Mouse (Mus musculus): Measurements from ENCODE around the gene Mbd4. TPM values are rescaled to one million over a fixed set of nuclear protein-coding genes. Genes with fewer than 3 reads are reported as not detected.
A peak's percentile ranks its signal among the peaks of the same experiment; 100 is the strongest.
"Not testable (repeated sequence)": the region's sequence is repeated elsewhere in the genome, so short reads cannot be mapped to it uniquely, and the experiment has no call there.

Mbd4 gene
- polyA plus RNA-seq, 1 experiment from 2014 or later: 12.5 TPM

DNA sequence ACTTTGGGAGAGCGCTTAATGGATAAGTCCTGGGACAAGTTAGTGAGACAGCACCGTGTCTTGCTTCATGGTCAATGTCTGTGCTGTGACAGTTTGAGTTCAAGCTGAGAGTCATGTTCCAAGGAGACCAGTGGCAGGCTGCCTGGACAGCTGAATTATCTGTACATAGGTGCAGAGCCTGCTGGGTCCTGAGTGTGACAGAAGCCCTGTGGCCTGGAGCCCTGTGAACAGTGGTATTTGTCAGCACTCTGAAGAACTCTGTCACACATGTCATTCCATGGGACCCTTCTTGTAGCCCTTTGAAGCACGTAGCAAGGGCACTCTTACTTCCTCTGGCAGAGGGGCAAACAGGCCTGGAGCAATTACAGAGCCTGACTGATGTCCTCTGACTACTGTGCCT is 18.1 kb upstream of the Mbd4 start:
- not testable (repeated sequence) for H3K36me3 ChIP-seq (ENCODE audit: control insufficient read depth, insufficient read depth); H3K4me3 ChIP-seq (ENCODE audit: low read length); H3K4me2 ChIP-seq (ENCODE audit: low read depth, low read length); H3K9ac ChIP-seq (ENCODE audit: low read length); H3K27me3 ChIP-seq (ENCODE audit: control insufficient read depth, insufficient read depth, low read length); H3K4me1 ChIP-seq (ENCODE audit: control insufficient read depth, insufficient read depth, low read length); H3K9me3 ChIP-seq (replicated peaks; ENCODE audit: control insufficient read depth, low read length); H3K27ac ChIP-seq (ENCODE audit: low read length)
- peak; percentile 77 for ATAC-seq (replicated peaks; ENCODE audit: extremely low read depth, insufficient read depth, low FRiP score)
- WGBS: no CpG with 5 or more reads among the region's 3 CpGs

DNA sequence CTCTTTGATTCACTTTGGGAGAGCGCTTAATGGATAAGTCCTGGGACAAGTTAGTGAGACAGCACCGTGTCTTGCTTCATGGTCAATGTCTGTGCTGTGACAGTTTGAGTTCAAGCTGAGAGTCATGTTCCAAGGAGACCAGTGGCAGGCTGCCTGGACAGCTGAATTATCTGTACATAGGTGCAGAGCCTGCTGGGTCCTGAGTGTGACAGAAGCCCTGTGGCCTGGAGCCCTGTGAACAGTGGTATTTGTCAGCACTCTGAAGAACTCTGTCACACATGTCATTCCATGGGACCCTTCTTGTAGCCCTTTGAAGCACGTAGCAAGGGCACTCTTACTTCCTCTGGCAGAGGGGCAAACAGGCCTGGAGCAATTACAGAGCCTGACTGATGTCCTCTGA is 14.0 kb upstream of the Mbd4 start:
- H3K9me3 ChIP-seq (replicated peaks; ENCODE audit: control insufficient read depth, low read length); H3K27ac ChIP-seq (ENCODE audit: low read length); H3K27me3 ChIP-seq (ENCODE audit: control insufficient read depth, insufficient read depth, low read length); H3K4me2 ChIP-seq (ENCODE audit: low read depth, low read length); H3K36me3 ChIP-seq (ENCODE audit: control insufficient read depth, insufficient read depth); H3K4me3 ChIP-seq (ENCODE audit: low read length); H3K9ac ChIP-seq (ENCODE audit: low read length): not testable (repeated sequence)
- no CpG with 5 or more reads among the region's 3 CpGs for WGBS
- peaks cover 15% of the 10 kb centered on the region for H3K4me1 ChIP-seq (ENCODE audit: control insufficient read depth, insufficient read depth, low read length)
- peak; percentile 62 for ATAC-seq (replicated peaks; ENCODE audit: extremely low read depth, insufficient read depth, low FRiP score)

GRCm38 (mm10) chr6:115865246-115865645 is 12.1 kb upstream of the Mbd4 start:
- Histone ChIP-seq H3K36me3 (ENCODE audit: control insufficient read depth, insufficient read depth) (no peaks in the 10 kb centered on the region), H3K4me2 (ENCODE audit: low read depth, low read length) (no peak overlapping the region), H3K9ac (ENCODE audit: low read length) (no peak overlapping the region), H3K4me3 (ENCODE audit: low read length) (no peak overlapping the region), H3K4me1 (ENCODE audit: control insufficient read depth, insufficient read depth, low read length) (peaks cover 16% of the 10 kb centered on the region), H3K27ac (ENCODE audit: low read length) (no peak overlapping the region), H3K27me3 (ENCODE audit: control insufficient read depth, insufficient read depth, low read length) (no peaks in the 10 kb centered on the region), H3K9me3 (replicated peaks; ENCODE audit: control insufficient read depth, low read length) (no peaks in the 10 kb centered on the region)
- no peak for ATAC-seq (replicated peaks; ENCODE audit: extremely low read depth, insufficient read depth, low FRiP score)
- 94% methylated on average over 4 of the region's 4 CpGs for WGBS

DNA sequence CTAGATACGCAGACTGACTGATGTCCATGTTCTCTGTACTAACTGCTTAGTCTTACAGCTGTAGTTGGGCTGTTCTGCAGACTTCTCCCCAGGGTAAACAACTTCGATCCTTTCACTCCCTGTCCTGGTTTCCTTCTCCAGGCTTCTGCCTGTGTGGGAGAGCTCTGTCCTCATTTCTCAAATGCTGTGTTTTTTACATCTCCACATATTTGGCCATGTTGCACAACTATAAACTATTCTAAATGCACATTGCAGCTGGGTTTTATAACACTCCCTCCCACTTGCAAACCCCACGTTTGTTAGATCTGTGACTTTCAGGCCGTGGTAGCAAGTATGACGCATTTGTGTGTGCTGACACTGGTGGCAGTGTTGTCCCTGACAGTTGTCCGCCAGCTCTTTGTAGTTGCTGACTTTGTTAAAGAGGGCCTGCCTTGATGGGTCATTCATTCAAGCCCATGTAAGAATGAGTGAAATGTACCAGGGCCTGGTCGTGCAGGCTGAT is 10.2 kb upstream of the Mbd4 start:
- no peak for ATAC-seq (replicated peaks; ENCODE audit: extremely low read depth, insufficient read depth, low FRiP score)
- peak overlapping the region; percentile 55 for H3K27ac ChIP-seq (ENCODE audit: low read length)
- H3K9ac ChIP-seq (ENCODE audit: low read length): no peak overlapping the region
- H3K4me3 ChIP-seq (ENCODE audit: low read length): no peak overlapping the region
- H3K4me1 ChIP-seq (ENCODE audit: control insufficient read depth, insufficient read depth, low read length): peaks cover 19% of the 10 kb centered on the region
- no peaks in the 10 kb centered on the region for H3K36me3 ChIP-seq (ENCODE audit: control insufficient read depth, insufficient read depth)
- no peak overlapping the region for H3K4me2 ChIP-seq (ENCODE audit: low read depth, low read length)
- H3K27me3 ChIP-seq (ENCODE audit: control insufficient read depth, insufficient read depth, low read length): no peaks in the 10 kb centered on the region
- 50% methylated on average over 7 of the region's 7 CpGs for WGBS
- H3K9me3 ChIP-seq (replicated peaks; ENCODE audit: control insufficient read depth, low read length): no peaks in the 10 kb centered on the region

DNA sequence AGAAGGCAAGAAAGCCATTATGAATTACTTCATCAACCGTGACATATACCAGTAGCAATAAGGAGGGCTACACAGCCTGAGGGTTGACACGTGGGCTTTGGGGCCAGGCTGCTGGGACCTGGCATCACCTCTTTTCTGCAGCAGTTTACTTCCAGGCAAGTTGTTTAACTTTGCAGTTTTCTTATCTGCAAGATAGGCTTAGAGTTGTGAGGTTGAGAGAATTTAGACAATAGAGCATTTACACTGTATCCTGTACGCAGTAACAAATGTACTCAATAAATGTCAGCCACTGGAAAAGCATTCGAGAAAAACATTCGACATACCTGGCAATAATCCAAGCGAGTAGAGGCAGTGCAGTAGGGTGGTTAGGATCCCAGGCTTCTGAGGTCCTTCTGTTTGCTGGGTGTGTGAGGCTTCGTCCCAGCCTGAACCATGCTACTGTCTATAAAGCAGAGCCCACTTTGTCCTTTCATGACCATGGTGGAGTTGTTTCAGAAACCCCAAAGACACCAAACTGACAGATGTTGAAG is 6.9 kb upstream of the Mbd4 start:
- Histone ChIP-seq H3K27me3 (ENCODE audit: control insufficient read depth, insufficient read depth, low read length) (no peaks in the 10 kb centered on the region), H3K27ac (ENCODE audit: low read length) (no peak overlapping the region), H3K4me3 (ENCODE audit: low read length) (no peak overlapping the region), H3K4me1 (ENCODE audit: control insufficient read depth, insufficient read depth, low read length) (peaks cover 34% of the 10 kb centered on the region), H3K4me2 (ENCODE audit: low read depth, low read length) (no peak overlapping the region), H3K36me3 (ENCODE audit: control insufficient read depth, insufficient read depth) (no peaks in the 10 kb centered on the region), H3K9ac (ENCODE audit: low read length) (no peak overlapping the region), H3K9me3 (replicated peaks; ENCODE audit: control insufficient read depth, low read length) (no peaks in the 10 kb centered on the region)
- WGBS: 48% methylated on average over 7 of the region's 7 CpGs
- no peak for ATAC-seq (replicated peaks; ENCODE audit: extremely low read depth, insufficient read depth, low FRiP score)

GRCm38 (mm10) chr6:115859258-115859657 is 6.1 kb upstream of the Mbd4 start:
- Histone ChIP-seq H3K9ac (ENCODE audit: low read length) (no peak overlapping the region), H3K27ac (ENCODE audit: low read length) (peak overlapping the region; percentile 7; the same call in 1 of the 2 replicates), H3K4me2 (ENCODE audit: low read depth, low read length) (no peak overlapping the region), H3K4me3 (ENCODE audit: low read length) (no peak overlapping the region), H3K36me3 (ENCODE audit: control insufficient read depth, insufficient read depth) (no peaks in the 10 kb centered on the region), H3K4me1 (ENCODE audit: control insufficient read depth, insufficient read depth, low read length) (peaks cover 33% of the 10 kb centered on the region), H3K27me3 (ENCODE audit: control insufficient read depth, insufficient read depth, low read length) (no peaks in the 10 kb centered on the region), H3K9me3 (replicated peaks; ENCODE audit: control insufficient read depth, low read length) (no peaks in the 10 kb centered on the region)
- 59% methylated on average over 4 of the region's 4 CpGs for WGBS
- ATAC-seq (replicated peaks; ENCODE audit: extremely low read depth, insufficient read depth, low FRiP score): no peak

DNA sequence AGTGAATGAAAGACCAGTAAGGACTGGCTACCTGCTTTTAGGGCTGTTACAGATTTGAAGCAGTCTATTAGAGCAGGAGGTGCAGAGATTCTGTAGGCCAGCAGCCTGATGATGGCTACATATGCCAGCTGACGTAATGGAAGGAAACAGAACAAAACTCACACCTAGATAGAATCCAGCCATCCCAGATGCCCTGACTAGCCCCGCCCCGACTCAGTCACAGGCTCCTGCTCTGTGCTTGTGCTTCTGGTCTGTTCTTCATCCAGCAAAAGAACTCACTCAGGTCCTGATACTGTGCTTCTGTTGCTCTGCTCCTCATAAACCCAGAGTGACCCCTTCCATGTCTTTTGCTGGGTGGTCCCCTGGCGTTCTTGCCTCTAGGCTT is 3.2 kb upstream of the Mbd4 start:
- Histone ChIP-seq H3K4me2 (ENCODE audit: low read depth, low read length) (no peak overlapping the region), H3K27me3 (ENCODE audit: control insufficient read depth, insufficient read depth, low read length) (no peaks in the 10 kb centered on the region), H3K9me3 (replicated peaks; ENCODE audit: control insufficient read depth, low read length) (no peaks in the 10 kb centered on the region), H3K9ac (ENCODE audit: low read length) (no peak overlapping the region), H3K4me3 (ENCODE audit: low read length) (no peak overlapping the region), H3K27ac (ENCODE audit: low read length) (peak overlapping the region; percentile 51), H3K4me1 (ENCODE audit: control insufficient read depth, insufficient read depth, low read length) (peaks cover 30% of the 10 kb centered on the region), H3K36me3 (ENCODE audit: control insufficient read depth, insufficient read depth) (no peaks in the 10 kb centered on the region)
- WGBS: 47% methylated on average over 4 of the region's 4 CpGs
- no peak for ATAC-seq (replicated peaks; ENCODE audit: extremely low read depth, insufficient read depth, low FRiP score)

GRCm38 (mm10) chr6:115855733-115856360 is 2.7 kb upstream of the Mbd4 start:
- no peak overlapping the region for H3K4me2 ChIP-seq (ENCODE audit: low read depth, low read length)
- no peaks in the 10 kb centered on the region for H3K9me3 ChIP-seq (replicated peaks; ENCODE audit: control insufficient read depth, low read length)
- H3K9ac ChIP-seq (ENCODE audit: low read length): no peak overlapping the region
- 62% methylated on average over 3 of the region's 3 CpGs for WGBS
- H3K27me3 ChIP-seq (ENCODE audit: control insufficient read depth, insufficient read depth, low read length): no peaks in the 10 kb centered on the region
- no peaks in the 10 kb centered on the region for H3K36me3 ChIP-seq (ENCODE audit: control insufficient read depth, insufficient read depth)
- H3K4me1 ChIP-seq (ENCODE audit: control insufficient read depth, insufficient read depth, low read length): peaks cover 30% of the 10 kb centered on the region
- peak overlapping the region; percentile 24 for H3K27ac ChIP-seq (ENCODE audit: low read length)
- no peak for ATAC-seq (replicated peaks; ENCODE audit: extremely low read depth, insufficient read depth, low FRiP score)
- no peak overlapping the region for H3K4me3 ChIP-seq (ENCODE audit: low read length)

DNA sequence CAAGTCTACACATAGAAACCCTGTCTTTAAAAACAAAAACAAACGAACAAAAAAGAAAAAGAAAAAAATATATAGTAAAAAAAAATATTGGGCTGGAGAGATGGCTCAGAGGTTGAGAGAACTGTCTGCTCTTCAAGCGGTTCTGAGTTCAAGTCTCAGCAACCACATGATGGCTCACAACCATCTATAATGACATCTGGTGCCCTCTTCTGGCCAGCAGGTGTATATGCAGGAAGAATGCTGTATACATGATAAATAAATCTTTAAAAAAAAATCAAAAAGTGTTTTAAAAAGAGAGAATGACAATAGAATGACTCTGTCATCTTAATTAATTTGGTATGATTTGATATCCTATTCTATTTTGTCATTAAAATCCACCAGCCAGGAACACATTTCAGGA is 1.3 kb upstream of the Mbd4 start:
- no peak overlapping the region for H3K4me2 ChIP-seq (ENCODE audit: low read depth, low read length)
- no peaks in the 10 kb centered on the region for H3K27me3 ChIP-seq (ENCODE audit: control insufficient read depth, insufficient read depth, low read length)
- H3K36me3 ChIP-seq (ENCODE audit: control insufficient read depth, insufficient read depth): no peaks in the 10 kb centered on the region
- 64% methylated on average over 2 of the region's 2 CpGs for WGBS
- no peak for ATAC-seq (replicated peaks; ENCODE audit: extremely low read depth, insufficient read depth, low FRiP score)
- no peak overlapping the region for H3K27ac ChIP-seq (ENCODE audit: low read length)
- H3K4me3 ChIP-seq (ENCODE audit: low read length): no peak overlapping the region
- peaks cover 30% of the 10 kb centered on the region for H3K4me1 ChIP-seq (ENCODE audit: control insufficient read depth, insufficient read depth, low read length)
- H3K9me3 ChIP-seq (replicated peaks; ENCODE audit: control insufficient read depth, low read length): no peaks in the 10 kb centered on the region
- no peak overlapping the region for H3K9ac ChIP-seq (ENCODE audit: low read length)
